Mouse (Mus musculus): ENCODE measurements around the gene Gmpr.

GRCm38 (mm10) chr13:45528787-45529186, 21.5 kb downstream of the Gmpr start:
- TF ChIP-seq EP300 (IDR thresholded peaks at IDR 0.05; ENCODE audit: low read depth), result no peak
- TF ChIP-seq CTCF (IDR thresholded peaks at IDR 0.05; ENCODE audit: low read depth), result no peak

Data from heart, postnatal 0 days (tissue).